Mouse (Mus musculus) heart, postnatal 0 days (tissue): ENCODE results near the gene Ugt1a6b. TPM values are rescaled to one million over a fixed set of nuclear protein-coding genes. Genes with fewer than 3 reads are reported as not detected.
A peak's percentile ranks its signal among the peaks of the same experiment; 100 is the strongest.

Source experiments
- ATAC-seq: fragments of 200-750 bp; cut with Nextera tagmentation; 2 replicates; pipeline ENCODE4 v1.8.0; 2017; ENCODE audit warnings: low read depth, moderate number of reproducible peaks, moderate library complexity; ENCODE audit not compliant: insufficient read depth
- DNase-seq: peaks from one replicate; pipeline ENCODE4 v3.0.0-alpha.2; 2016; ENCODE audit warnings: low spot score
- H3K27ac ChIP-seq: fragments of 300-500 bp; sonication (generic); 2 replicates; pipeline ENCODE4 v1.5.1; 2014; ENCODE audit warnings: low read depth, mild to moderate bottlenecking
- H3K27me3 ChIP-seq: fragments of 300-500 bp; sonication (generic); 2 replicates; pipeline ENCODE4 v1.6.1; 2014; ENCODE audit warnings: low read length, mixed read lengths; ENCODE audit not compliant: control insufficient read depth, insufficient read depth
- H3K36me3 ChIP-seq: fragments of 300-500 bp; sonication (generic); replicated peaks from 2 replicates; pipeline ENCODE4 v1.6.1; 2014; ENCODE audit warnings: low read length, mixed read lengths; ENCODE audit not compliant: control insufficient read depth, insufficient read depth
- H3K4me1 ChIP-seq: fragments of 300-500 bp; sonication (generic); 2 replicates; pipeline ENCODE4 v1.6.1; 2014; ENCODE audit warnings: antibody characterized with exemption; ENCODE audit not compliant: control insufficient read depth, insufficient read depth
- H3K4me2 ChIP-seq: fragments of 300-500 bp; sonication (generic); 2 replicates; pipeline ENCODE4 v1.6.1; 2014; ENCODE audit warnings: low read depth, mild to moderate bottlenecking, low read length, moderate library complexity
- H3K4me3 ChIP-seq: fragments of 300-500 bp; sonication (generic); 2 replicates; pipeline ENCODE4 v1.5.1; 2014; ENCODE audit warnings: low read depth, low read length
- H3K9ac ChIP-seq: fragments of 300-500 bp; sonication (generic); replicated peaks from 2 replicates; pipeline ENCODE4 v1.6.1; 2014; ENCODE audit warnings: low read depth, low read length, mixed read lengths
- H3K9me3 ChIP-seq: fragments of 300-500 bp; sonication (generic); replicated peaks from 2 replicates; pipeline ENCODE4 v1.6.1; 2016; ENCODE audit warnings: low read length; ENCODE audit not compliant: control insufficient read depth
- CTCF ChIP-seq: IDR thresholded peaks from 2 replicates; pipeline ENCODE4 v1.5.1; 2016; ENCODE audit warnings: antibody characterized with exemption, control low read depth, low read depth
- EP300 ChIP-seq: IDR thresholded peaks from 2 replicates; pipeline ENCODE4 v1.6.1; 2016; ENCODE audit warnings: antibody characterized with exemption, low read depth
- WGBS: fragments of 180-500 bp; shearing (Covaris S2); extraction: QIAGEN DNeasy Blood & Tissue Kit; methylation state at CpG from one replicate; pipeline ENCODE4 v1.1.7; 2014; 5-methylcytosine and 5-hydroxymethylcytosine counted together
- polyA plus RNA-seq: library from polyadenylated mRNA; unstranded; fragments of >200 nt; fragmentation: Nextera tagmentation; extraction: Ambion mirVana; gene quantifications from 2 replicates; pipeline ENCODE4 v1.2.1, GENCODE M21; 2015
- total RNA-seq: library from RNA; depleted of rRNA; stranded (reverse); fragments of >200 nt; gene quantifications from 2 replicates; pipeline ENCODE4 v1.2.3, GENCODE M21; 2014; ENCODE audit warnings: low replicate concordance

Ugt1a6b gene
- total and polyA plus RNA-seq, 2 experiments from 2014 or later = 0.19 TPM; not detected in 1

GRCm38 (mm10) chr1:88255989-88256754 is 153.1 kb downstream of the Ugt1a6b start:
- peaks cover 19% of the 10 kb centered on the region for H3K9me3 ChIP-seq
- no peak overlapping the region for H3K4me2 ChIP-seq
- no peak overlapping the region for H3K9ac ChIP-seq
- no peak overlapping the region for H3K4me3 ChIP-seq
- H3K36me3 ChIP-seq = peaks cover 17% of the 10 kb centered on the region
- ATAC-seq = no peak
- TF ChIP-seq CTCF (no peak; the same call in none of the 2 replicates), EP300 (no peak)
- DNase-seq = no peak
- H3K27ac ChIP-seq = no peak overlapping the region
- no peaks in the 10 kb centered on the region for H3K27me3 ChIP-seq
- WGBS = 68% methylated on average over 13 of the region's 13 CpGs
- peaks cover 11% of the 10 kb centered on the region for H3K4me1 ChIP-seq

- H3K4me1 ChIP-seq = peaks cover 11% of the 10 kb centered on the region
- no peaks in the 10 kb centered on the region for H3K27me3 ChIP-seq
- ATAC-seq = no peak
- TF ChIP-seq CTCF (no peak), EP300 (no peak)
- H3K36me3 ChIP-seq = peaks cover 26% of the 10 kb centered on the region
- H3K4me3 ChIP-seq = no peak overlapping the region
- peaks cover 16% of the 10 kb centered on the region for H3K9me3 ChIP-seq
- no peak for DNase-seq
- H3K9ac ChIP-seq = no peak overlapping the region
- WGBS = 72% methylated on average over 10 of the region's 10 CpGs
- no peak overlapping the region for H3K4me2 ChIP-seq
- H3K27ac ChIP-seq = no peak overlapping the region
Measured at GRCm38 (mm10) chr1:88256886-88257663, 154.0 kb downstream of the Ugt1a6b start.

- DNase-seq (no peak), ATAC-seq (no peak)
- Histone ChIP-seq H3K27ac (no peak overlapping the region), H3K4me1 (peaks cover 16% of the 10 kb centered on the region), H3K4me3 (no peak overlapping the region), H3K9ac (no peak overlapping the region), H3K9me3 (peaks cover 11% of the 10 kb centered on the region), H3K4me2 (no peak overlapping the region), H3K36me3 (peaks cover 32% of the 10 kb centered on the region), H3K27me3 (no peaks in the 10 kb centered on the region)
- 73% methylated on average over 6 of the region's 6 CpGs for WGBS
- TF ChIP-seq EP300 (no peak), CTCF (no peak)
Measured at GRCm38 (mm10) chr1:88257681-88258080, 154.6 kb downstream of the Ugt1a6b start.

- Histone ChIP-seq H3K4me1 (peaks cover 16% of the 10 kb centered on the region), H3K4me3 (no peak overlapping the region), H3K9ac (no peak overlapping the region), H3K4me2 (no peak overlapping the region), H3K27me3 (no peaks in the 10 kb centered on the region), H3K27ac (no peak overlapping the region), H3K36me3 (peaks cover 39% of the 10 kb centered on the region), H3K9me3 (0 out of 2 replicates have a peak, but pooled peaks cover 8% of the 10 kb centered on the region)
- DNase-seq (no peak), ATAC-seq (no peak)
- 65% methylated on average over 6 of the region's 6 CpGs for WGBS
- TF ChIP-seq EP300 = no peak
- TF ChIP-seq CTCF = no peak
Measured at GRCm38 (mm10) chr1:88258361-88258760, 155.3 kb downstream of the Ugt1a6b start.

- Histone ChIP-seq H3K4me1 (peaks cover 16% of the 10 kb centered on the region), H3K27me3 (no peaks in the 10 kb centered on the region), H3K4me3 (no peak overlapping the region), H3K27ac (no peak overlapping the region), H3K9me3 (0 out of 2 replicates have a peak, but pooled peaks cover 8% of the 10 kb centered on the region), H3K9ac (no peak overlapping the region; the same call in 1 of the 2 replicates), H3K4me2 (no peak overlapping the region), H3K36me3 (peaks cover 46% of the 10 kb centered on the region)
- no peak for ATAC-seq
- TF ChIP-seq EP300 = no peak
- TF ChIP-seq CTCF = peak; percentile 3; the same call in 1 of the 2 replicates
- 55% methylated on average over 8 of the region's 8 CpGs for WGBS
- peak; percentile 65 for DNase-seq
Measured at GRCm38 (mm10) chr1:88258881-88259642, 156.0 kb downstream of the Ugt1a6b start.
